Mouse (Mus musculus): Measurements from ENCODE around the gene Dusp6. TPM values are rescaled to one million over a fixed set of nuclear protein-coding genes. Genes with fewer than 3 reads are reported as not detected.

Dusp6 gene
- total RNA-seq, 2 experiments from 2014 or later: 64.8 to 78.4 TPM

DNA sequence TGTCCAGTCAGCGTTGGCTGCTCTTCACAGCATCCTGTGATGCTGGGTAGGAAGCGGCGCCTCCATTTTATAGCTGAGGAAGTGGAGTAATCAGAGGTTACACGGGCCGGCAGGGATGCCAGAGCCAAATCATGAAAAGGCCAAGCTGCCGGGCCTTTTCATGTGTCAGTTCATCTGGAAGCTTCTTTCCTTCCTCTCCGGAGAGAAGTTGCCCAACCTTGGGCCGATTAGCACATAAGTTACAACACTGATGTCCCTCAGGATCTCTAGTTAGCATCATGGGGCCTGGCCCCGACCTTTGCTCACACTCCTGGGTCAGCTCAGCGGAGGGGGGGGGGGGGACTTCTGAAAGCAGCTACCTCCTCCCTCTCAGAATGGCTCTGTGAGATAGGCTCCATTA is 7.4 kb downstream of the Dusp6 start:
- no peak for DNase-seq (ENCODE audit: low spot score in 2 of 2)

- no peak for DNase-seq (ENCODE audit: low spot score in 2 of 2)
These were observed 8.0 kb downstream of the Dusp6 start for GRCm38 (mm10) chr10:99271016-99271415.

GRCm38 (mm10) chr10:99273006-99273405 is 10.0 kb downstream of the Dusp6 start:
- no peak for DNase-seq (ENCODE audit: low spot score in 2 of 2)

DNA sequence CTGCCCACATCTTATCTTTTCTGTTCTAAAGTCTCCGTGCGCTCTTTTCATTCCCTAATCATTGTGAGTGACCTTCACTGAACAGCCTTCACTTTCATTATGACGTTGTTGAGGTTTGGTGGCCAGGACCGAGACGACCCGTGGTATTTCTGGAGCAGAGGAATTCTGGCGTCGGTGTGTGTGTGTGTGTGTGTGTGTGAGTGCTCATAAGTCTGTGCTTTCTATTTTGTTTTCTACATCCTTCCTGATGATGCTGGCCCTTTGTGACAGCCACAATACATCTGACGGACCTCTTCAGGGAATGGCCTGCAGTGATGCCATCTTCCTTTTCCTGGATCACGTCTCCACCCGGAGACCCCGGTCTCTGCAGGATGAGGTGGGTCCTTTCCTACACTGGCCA is 11.6 kb downstream of the Dusp6 start:
- DNase-seq (ENCODE audit: low spot score in 2 of 2): no peak

DNA sequence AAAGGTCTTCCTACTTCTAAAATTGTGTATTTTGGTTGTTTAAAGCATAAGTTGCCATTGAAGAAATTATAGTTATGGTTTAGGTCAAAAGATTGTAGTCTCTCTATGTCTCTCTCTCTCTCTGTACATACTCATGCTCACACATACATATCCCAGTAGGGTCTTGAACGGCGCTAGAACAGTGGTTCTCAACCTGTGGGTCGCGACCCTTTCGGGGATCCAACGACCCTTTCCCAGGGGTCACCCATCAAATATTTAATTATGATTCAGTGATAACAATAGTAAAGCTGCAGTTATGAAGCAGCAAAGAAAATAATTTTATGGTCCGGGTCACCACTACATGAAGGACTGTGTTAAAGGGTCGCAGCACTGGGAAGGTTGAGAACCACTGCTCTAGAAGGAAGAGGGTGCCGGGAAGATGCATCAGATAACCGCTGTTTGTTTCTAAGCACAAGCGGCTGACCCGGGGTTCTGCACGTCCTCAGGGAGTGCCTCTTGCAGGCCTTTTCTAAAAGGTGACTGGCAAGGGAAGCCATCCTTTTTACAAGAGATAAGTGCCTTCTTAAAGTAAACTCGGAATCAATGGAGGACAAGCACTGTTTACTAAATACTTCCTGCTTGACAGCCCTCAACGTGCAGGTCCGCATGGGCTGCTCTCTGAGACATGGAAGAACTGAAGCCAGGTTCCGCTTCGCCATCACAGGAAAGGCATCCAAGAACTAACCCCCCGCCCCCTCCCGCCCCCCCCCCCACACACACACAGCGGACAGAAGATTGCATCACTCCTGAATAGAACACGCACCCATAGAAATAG is 16.2 kb downstream of the Dusp6 start:
- no peak for DNase-seq (ENCODE audit: low spot score in 2 of 2)

- DNase-seq (ENCODE audit: low spot score in 2 of 2): no peak
These were observed 21.0 kb downstream of the Dusp6 start for GRCm38 (mm10) chr10:99283981-99284385.

GRCm38 (mm10) chr10:99284918-99285317 is 21.9 kb downstream of the Dusp6 start:
- DNase-seq (ENCODE audit: low spot score in 2 of 2): no peak

DNA sequence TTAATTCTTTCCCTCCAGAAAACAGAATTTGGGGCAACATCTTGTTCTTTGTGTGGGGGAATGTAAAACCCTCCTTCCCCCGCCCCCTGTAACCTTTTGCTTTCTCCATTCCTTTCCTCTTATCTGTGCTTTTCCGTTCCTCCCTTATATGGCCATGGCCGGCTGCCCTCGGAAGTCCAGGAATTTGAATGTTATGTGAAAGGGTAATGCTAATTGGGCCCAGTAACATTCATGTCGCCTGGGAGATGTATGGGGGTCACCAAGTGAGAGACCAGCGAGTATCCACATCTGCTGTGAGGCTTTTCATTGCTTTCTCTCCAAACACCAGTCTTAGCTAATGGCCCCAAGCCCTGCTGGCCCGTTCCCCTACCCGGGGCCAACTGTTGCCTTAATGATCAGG is 22.7 kb downstream of the Dusp6 start:
- DNase-seq (ENCODE audit: low spot score in 2 of 2): no peak

GRCm38 (mm10) chr10:99286213-99286612 is 23.2 kb downstream of the Dusp6 start:
- DNase-seq (ENCODE audit: low spot score in 2 of 2): no peak

- no peak for DNase-seq (ENCODE audit: low spot score in 2 of 2)
These were observed 23.8 kb downstream of the Dusp6 start for GRCm38 (mm10) chr10:99286787-99287186.

DNA sequence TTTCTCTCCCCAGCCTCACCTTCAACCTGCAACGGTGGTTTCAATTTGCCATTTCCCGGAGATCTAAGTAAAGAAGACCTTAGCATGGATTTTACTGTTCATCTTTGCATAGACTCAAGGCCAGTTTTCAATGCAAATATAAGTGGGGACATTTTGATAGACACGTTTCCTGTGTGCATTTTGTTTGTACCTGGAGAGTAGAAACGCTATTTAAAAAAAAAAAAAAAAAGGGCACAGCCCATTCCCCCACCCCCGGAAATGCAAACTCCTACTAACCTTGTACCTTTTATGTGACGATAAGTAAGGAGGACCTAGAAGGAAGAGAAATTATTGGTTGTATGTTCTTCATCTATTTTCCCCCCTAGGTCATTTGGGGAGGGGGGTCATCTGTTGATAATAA is 24.2 kb downstream of the Dusp6 start:
- DNase-seq (ENCODE audit: low spot score in 2 of 2): no peak

DNA sequence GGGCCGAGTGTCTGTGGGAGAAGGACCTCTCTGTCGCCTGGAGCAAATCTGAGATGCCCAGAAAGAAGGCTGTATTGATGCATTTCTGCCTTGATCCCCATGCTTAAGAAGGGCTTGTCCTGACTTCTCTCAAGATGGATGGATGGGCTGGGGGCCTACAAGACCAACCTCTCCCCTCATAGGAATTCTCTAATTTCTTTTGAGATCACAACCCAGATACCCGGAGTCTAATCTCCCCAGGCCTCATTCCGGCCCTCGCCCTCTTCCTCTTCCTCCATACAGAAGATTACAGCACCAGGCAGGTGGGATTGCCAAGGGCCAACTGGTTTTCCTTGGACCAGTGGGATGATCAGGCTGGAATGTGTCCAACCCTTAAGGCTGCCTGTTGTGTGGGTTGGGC is 26.1 kb downstream of the Dusp6 start:
- DNase-seq (ENCODE audit: low spot score in 2 of 2): no peak

DNA sequence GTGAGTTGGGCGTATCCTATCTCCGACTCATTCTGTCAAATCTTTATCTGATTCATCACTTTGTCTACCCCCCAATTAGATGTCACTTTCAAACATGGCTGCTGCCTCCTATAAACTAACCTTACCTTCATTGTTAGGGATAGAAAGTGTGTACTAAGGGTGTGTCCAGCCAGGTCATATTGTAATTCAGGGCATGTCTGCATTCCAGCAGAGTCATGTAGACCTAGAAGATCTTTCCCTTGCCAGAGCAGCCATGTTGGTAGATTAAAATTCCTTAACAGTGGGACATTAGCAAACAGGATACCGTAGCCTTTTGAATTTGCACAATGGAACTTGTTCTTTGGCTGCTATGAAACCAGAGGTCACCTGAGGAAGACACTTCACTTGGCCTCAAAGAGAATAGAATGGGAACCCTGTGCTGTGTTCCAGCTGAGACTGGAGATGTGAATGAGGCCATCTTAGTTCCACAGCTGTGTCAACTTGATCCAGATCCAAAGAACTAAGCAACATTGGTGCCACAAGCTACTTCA is 30.1 kb downstream of the Dusp6 start:
- DNase-seq (ENCODE audit: low spot score in 2 of 2): no peak

DNA sequence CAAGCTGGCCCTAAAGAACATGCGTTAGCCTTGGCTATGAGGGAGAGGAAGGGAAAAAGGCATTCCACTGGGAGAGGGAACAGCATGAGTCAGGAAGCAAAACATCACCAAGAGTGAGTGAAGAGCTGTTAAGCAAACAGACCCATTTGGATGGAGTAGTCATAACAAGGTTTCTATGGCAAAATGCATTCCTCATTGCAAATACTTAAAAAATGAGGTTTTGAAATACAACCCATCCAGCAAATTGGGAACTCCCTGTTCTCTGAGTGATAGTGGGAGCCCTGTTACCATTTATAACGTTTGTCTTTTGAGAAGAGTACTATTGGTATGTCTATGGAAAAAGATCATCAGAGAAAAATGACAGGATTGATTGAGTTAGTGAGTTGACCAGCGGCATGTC is 34.7 kb downstream of the Dusp6 start:
- no peak for DNase-seq (ENCODE audit: low spot score in 2 of 2)

DNA sequence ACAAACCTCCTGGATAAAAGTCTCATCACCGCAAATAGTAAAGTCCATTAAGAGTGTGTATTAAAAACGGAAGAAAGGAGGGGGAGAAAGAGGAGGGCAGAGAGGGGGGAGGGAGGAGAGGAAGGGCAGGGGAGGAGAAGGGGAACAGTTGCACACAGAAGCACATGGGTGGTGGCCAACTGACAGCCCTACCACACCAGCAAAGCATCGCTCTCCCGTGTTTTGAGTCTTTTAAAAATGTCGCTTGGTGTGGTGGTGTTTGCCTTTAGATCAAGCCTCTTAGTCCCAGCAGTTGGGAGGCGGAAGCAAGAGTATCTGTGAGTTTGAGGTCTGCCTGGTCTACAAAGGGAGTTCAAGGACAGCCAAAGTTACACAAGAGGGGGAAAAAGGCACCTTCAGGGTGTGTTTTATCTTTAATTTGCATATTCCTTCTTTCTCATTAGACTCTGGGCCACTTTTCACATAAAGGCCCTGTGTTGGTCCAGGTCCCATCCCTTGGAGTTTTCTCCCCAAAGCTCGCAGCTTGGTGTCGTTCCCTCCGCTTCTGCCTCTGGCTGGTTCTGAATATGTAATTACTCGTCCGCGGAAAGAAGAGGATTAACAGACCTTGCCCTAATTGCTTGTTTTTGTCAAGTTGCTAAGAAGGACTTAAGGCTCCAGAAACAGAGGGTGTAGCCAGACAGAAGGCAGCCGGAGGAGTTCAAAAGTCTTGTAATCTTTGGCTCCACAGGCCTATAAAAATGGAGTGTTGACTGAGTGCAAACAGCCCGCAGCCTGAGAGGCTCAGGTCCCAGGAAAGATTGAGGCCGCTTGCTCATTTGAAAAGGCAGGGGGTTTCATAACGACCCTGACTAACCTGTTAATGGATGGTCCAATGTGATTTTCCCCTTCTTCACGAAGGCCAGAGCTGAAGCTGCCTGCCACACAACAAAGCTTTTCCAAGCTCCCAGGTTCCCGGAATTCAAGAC is 35.6 kb downstream of the Dusp6 start:
- no peak for DNase-seq (ENCODE audit: low spot score in 2 of 2)

DNA sequence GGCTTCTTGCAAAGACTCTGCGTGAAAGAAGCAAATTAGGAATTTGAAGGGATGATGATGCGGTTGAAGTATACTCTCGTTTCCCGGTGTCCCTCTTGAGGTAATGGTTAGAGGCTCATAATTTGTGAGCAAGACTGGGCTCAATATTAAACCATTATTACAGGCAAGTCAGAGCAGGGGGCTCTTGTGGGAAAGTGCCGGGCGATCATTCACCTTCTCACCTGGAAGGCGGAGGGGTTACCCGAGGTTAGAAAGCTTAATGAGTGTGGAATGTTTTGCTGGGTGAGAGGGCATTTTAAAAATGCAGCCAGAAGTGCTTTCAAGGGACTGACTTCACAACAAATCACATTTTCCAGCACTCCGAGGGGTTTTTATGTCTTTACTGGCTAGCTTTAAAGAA is 36.3 kb downstream of the Dusp6 start:
- no peak for DNase-seq (ENCODE audit: low spot score in 2 of 2)

GRCm38 (mm10) chr10:99302051-99302450 is 39.0 kb downstream of the Dusp6 start:
- no peak for DNase-seq (ENCODE audit: low spot score in 2 of 2)

- no peak for DNase-seq (ENCODE audit: low spot score in 2 of 2)
These were observed 45.8 kb downstream of the Dusp6 start for GRCm38 (mm10) chr10:99308837-99309236.

GRCm38 (mm10) chr10:99309617-99310016 is 46.6 kb downstream of the Dusp6 start:
- no peak for DNase-seq (ENCODE audit: low spot score in 2 of 2)

DNA sequence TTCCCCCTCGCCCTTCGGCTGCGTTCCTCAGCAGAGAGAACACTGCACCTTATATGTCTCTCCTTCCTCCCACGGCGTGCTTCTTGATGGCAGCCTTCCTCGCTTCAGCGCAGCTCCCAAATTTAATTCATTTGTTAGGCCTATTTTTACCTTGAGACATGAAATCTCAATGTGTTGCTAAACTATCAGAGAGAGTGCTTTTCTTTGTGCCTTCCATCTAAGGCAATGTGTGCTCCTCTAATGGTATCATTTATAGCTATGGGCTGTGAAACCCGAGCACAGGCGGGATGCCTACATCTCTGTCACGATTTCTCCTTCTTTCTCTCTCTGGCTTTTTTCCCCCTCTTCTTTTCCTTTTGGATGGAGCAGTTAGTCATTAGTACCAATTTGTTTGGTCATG is 47.2 kb downstream of the Dusp6 start:
- no peak for DNase-seq (ENCODE audit: low spot score in 2 of 2)

DNA sequence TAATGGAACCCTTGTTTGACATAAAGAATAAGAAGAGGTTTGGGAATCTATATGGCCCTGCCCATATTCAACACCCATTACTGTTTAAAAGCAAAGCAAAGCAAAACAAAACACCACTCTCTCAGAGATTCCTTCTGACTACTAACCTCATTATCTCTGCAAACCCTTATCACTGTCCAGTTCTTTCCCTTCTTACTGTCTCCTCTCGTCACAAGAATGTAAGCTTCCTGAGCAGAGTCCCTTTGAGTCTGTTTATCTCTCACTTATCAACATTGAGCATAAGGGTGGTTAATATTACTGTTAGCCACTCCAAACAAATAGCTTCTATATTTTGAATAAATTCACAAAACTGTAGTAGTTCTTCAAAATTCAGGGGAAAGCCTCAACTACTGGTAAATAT is 48.9 kb downstream of the Dusp6 start:
- no peak for DNase-seq (ENCODE audit: low spot score in 2 of 2)

DNA sequence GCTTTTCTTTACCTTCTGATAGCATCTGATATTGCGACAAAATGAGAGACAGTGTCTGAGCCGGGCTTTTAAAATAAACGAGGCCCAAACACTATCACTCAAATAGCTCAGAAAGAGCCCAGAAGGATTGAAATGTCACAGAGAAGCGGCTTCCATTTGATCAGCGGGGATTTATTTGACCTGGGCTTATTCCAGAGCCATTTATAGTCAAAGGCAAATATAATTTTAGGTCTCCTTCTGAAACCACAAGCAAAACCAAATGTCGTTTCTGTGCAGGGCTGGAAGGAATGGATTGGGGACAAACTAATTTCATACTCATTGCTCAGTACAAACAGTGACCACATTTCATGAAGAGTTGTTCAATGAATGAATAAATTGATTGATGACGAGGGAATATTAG is 51.3 kb downstream of the Dusp6 start:
- DNase-seq (ENCODE audit: low spot score in 2 of 2): no peak
